Mouse (Mus musculus) heart, adult 2 months (tissue): Measurements from ENCODE around the gene Eif2b2. TPM values are rescaled to one million over a fixed set of nuclear protein-coding genes. Genes with fewer than 3 reads are reported as not detected.

Experiments
- DNase-seq, 2 experiments: peaks; one replicate each; pipeline ENCODE4 v3.0.0; 2021
- H3K27ac ChIP-seq: fragments of 200-600 bp; 2 replicates; pipeline ENCODE4 v1.8.1; 2022
- H3K27me3 ChIP-seq: fragments of 200-500 bp; 2 replicates; pipeline ENCODE4 v1.6.1; 2012; ENCODE audit warnings: mild to moderate bottlenecking, low read length, inconsistent platforms, mixed read lengths; ENCODE audit not compliant: control insufficient read depth, insufficient read depth
- H3K36me3 ChIP-seq: fragments of 200-500 bp; 2 replicates; pipeline ENCODE4 v1.6.1; 2012; ENCODE audit warnings: low read length, inconsistent platforms; ENCODE audit not compliant: control insufficient read depth, insufficient read depth
- H3K4me1 ChIP-seq: fragments of 200-500 bp; 2 replicates; pipeline ENCODE4 v1.6.1; 2011; ENCODE audit warnings: low read length; ENCODE audit not compliant: control insufficient read depth, insufficient read depth
- H3K4me3 ChIP-seq: fragments of 200-600 bp; 2 replicates; pipeline ENCODE4 v1.8.1; 2022
- H3K79me2 ChIP-seq: fragments of 200-500 bp; replicated peaks from 2 replicates; pipeline ENCODE4 v1.6.1; 2012; ENCODE audit warnings: mild to moderate bottlenecking, inconsistent platforms, low read length, moderate library complexity, mixed read lengths; ENCODE audit not compliant: control insufficient read depth, insufficient read depth
- H3K9ac ChIP-seq: fragments of 200-500 bp; 2 replicates; pipeline ENCODE4 v1.6.1; 2012; ENCODE audit warnings: low read depth, mild to moderate bottlenecking, control low read depth, inconsistent platforms, low read length, mixed read lengths
- CTCF ChIP-seq: fragments of 200-600 bp; IDR thresholded peaks from 2 replicates; pipeline ENCODE4 v1.8.1; 2022; ENCODE audit warnings: antibody characterized with exemption, mild to moderate bottlenecking, moderate library complexity
- EP300 ChIP-seq: fragments of 200-500 bp; IDR thresholded peaks from 2 replicates; pipeline ENCODE4 v1.6.1; 2011; ENCODE audit warnings: low read depth, low read length, control low read depth; ENCODE audit not compliant: insufficient read depth
- POLR2A ChIP-seq: fragments of 200-500 bp; IDR thresholded peaks from 2 replicates; pipeline ENCODE4 v1.6.1; 2011; ENCODE audit warnings: mild to moderate bottlenecking, low read depth, low read length, control low read depth; ENCODE audit not compliant: insufficient read depth
- WGBS: fragments of 180-500 bp; shearing (Covaris S2); methylation state at CpG from one replicate; pipeline ENCODE4 v1.1.7; 2018; 5-methylcytosine and 5-hydroxymethylcytosine counted together
- intact Hi-C: fragments of 180-260 bp; cut with DNase I; formaldehyde crosslinking; loops from one replicate; pipeline ENCODE4 v1.15.1; 2025
- polyA plus RNA-seq: library from polyadenylated mRNA; depleted of rRNA; stranded (reverse); fragments of >200 nt; gene quantifications from 2 replicates; pipeline ENCODE4 v1.2.3, GENCODE M21; 2012
- total RNA-seq, 2 experiments: library from RNA; stranded (reverse); gene quantifications; 2 replicates each; pipeline ENCODE4 v1.2.3; 2021

Eif2b2 gene
- total and polyA plus RNA-seq, 3 experiments: 40.3 to 60.2 (median 45.8) TPM

GRCm38 (mm10) chr12:85181475-85182344 is 37.6 kb upstream of the Eif2b2 start:
- H3K9ac ChIP-seq: no peak overlapping the region
- TF ChIP-seq CTCF: no peak
- no peak for TF ChIP-seq POLR2A
- no peak for TF ChIP-seq EP300
- no peaks in the 10 kb centered on the region for H3K36me3 ChIP-seq

GRCm38 (mm10) chr12:85182345-85182643 is 37.0 kb upstream of the Eif2b2 start:
- Histone ChIP-seq H3K9ac (no peak overlapping the region), H3K4me1 (peaks cover 6% of the 10 kb centered on the region), H3K27ac (no peak overlapping the region), H3K4me3 (no peak overlapping the region), H3K27me3 (no peaks in the 10 kb centered on the region), H3K36me3 (no peaks in the 10 kb centered on the region), H3K79me2 (no peaks in the 10 kb centered on the region)
- WGBS: 39% methylated on average over 8 of the region's 8 CpGs
- intact Hi-C loops: no loop called here
- DNase-seq: no peak
- TF ChIP-seq POLR2A: no peak
- TF ChIP-seq EP300: no peak

More at GRCm38 (mm10) chr12:85181475-85182344, 37.6 kb upstream of the Eif2b2 start:
- DNase-seq: no peak
- peaks cover 7% of the 10 kb centered on the region for H3K4me1 ChIP-seq
- H3K27ac ChIP-seq: no peak overlapping the region
- H3K4me3 ChIP-seq: no peak overlapping the region
- H3K27me3 ChIP-seq: no peaks in the 10 kb centered on the region
- no peaks in the 10 kb centered on the region for H3K79me2 ChIP-seq
- intact Hi-C loops: no loop called here
- 35% methylated on average over 16 of the region's 17 CpGs for WGBS

- WGBS: 86% methylated on average over 5 of the region's 5 CpGs
- Histone ChIP-seq H3K36me3 (no peaks in the 10 kb centered on the region), H3K27ac (no peak overlapping the region), H3K4me1 (peaks cover 4% of the 10 kb centered on the region), H3K27me3 (no peaks in the 10 kb centered on the region), H3K79me2 (no peaks in the 10 kb centered on the region), H3K4me3 (no peak overlapping the region), H3K9ac (no peak overlapping the region)
- no peak for DNase-seq
- TF ChIP-seq EP300 (no peak), CTCF (no peak), POLR2A (no peak)
- intact Hi-C loops: no loop called here
Measured at GRCm38 (mm10) chr12:85182898-85183297, 36.4 kb upstream of the Eif2b2 start.

- 66% methylated on average over 5 of the region's 5 CpGs for WGBS
- intact Hi-C loops: no loop called here
- Histone ChIP-seq H3K27ac (no peak overlapping the region), H3K27me3 (no peaks in the 10 kb centered on the region), H3K4me3 (no peak overlapping the region), H3K79me2 (no peaks in the 10 kb centered on the region), H3K9ac (no peak overlapping the region), H3K4me1 (peaks cover 4% of the 10 kb centered on the region), H3K36me3 (no peaks in the 10 kb centered on the region)
- TF ChIP-seq POLR2A: no peak
- TF ChIP-seq CTCF: no peak
- TF ChIP-seq EP300: no peak
- DNase-seq: peak in 1 of 2 experiments; percentile 31
Measured at GRCm38 (mm10) chr12:85184118-85184517, 35.2 kb upstream of the Eif2b2 start.

GRCm38 (mm10) chr12:85185810-85186209 is 33.5 kb upstream of the Eif2b2 start:
- WGBS: 37% methylated on average over 8 of the region's 8 CpGs

GRCm38 (mm10) chr12:85186361-85186760 is 32.9 kb upstream of the Eif2b2 start:
- intact Hi-C loops: loop anchor here (2.0 kb wide), 1 partner anchor 16 kb away; no protein-coding TSS in a partner anchor
- 50% methylated on average over 7 of the region's 7 CpGs for WGBS
- H3K27ac ChIP-seq: peak overlapping the region; percentile 36

More at GRCm38 (mm10) chr12:85185810-85186209, 33.5 kb upstream of the Eif2b2 start:
- Histone ChIP-seq H3K79me2 (no peaks in the 10 kb centered on the region), H3K27ac (peak overlapping the region; percentile 36), H3K4me1 (peaks cover 4% of the 10 kb centered on the region), H3K4me3 (no peak overlapping the region), H3K27me3 (no peaks in the 10 kb centered on the region), H3K9ac (no peak overlapping the region), H3K36me3 (no peaks in the 10 kb centered on the region)
- intact Hi-C loops: loop anchor here (2.0 kb wide), 1 partner anchor 15 kb away; no protein-coding TSS in a partner anchor
- peak; percentile 50 to 65 for DNase-seq
- TF ChIP-seq EP300 (0 out of 2 replicates have a peak, but pooled peaks have one; percentile 16), POLR2A (no peak)

More at GRCm38 (mm10) chr12:85186361-85186760, 32.9 kb upstream of the Eif2b2 start:
- Histone ChIP-seq H3K4me3 (no peak overlapping the region), H3K9ac (no peak overlapping the region), H3K27me3 (no peaks in the 10 kb centered on the region), H3K79me2 (no peaks in the 10 kb centered on the region), H3K4me1 (peaks cover 4% of the 10 kb centered on the region), H3K36me3 (no peaks in the 10 kb centered on the region)
- no peak for TF ChIP-seq POLR2A
- TF ChIP-seq EP300: no peak
- TF ChIP-seq CTCF: no peak
- no peak for DNase-seq
